ENCODE assay signal across 19 mouse cellular contexts in the genomic region with DNA sequence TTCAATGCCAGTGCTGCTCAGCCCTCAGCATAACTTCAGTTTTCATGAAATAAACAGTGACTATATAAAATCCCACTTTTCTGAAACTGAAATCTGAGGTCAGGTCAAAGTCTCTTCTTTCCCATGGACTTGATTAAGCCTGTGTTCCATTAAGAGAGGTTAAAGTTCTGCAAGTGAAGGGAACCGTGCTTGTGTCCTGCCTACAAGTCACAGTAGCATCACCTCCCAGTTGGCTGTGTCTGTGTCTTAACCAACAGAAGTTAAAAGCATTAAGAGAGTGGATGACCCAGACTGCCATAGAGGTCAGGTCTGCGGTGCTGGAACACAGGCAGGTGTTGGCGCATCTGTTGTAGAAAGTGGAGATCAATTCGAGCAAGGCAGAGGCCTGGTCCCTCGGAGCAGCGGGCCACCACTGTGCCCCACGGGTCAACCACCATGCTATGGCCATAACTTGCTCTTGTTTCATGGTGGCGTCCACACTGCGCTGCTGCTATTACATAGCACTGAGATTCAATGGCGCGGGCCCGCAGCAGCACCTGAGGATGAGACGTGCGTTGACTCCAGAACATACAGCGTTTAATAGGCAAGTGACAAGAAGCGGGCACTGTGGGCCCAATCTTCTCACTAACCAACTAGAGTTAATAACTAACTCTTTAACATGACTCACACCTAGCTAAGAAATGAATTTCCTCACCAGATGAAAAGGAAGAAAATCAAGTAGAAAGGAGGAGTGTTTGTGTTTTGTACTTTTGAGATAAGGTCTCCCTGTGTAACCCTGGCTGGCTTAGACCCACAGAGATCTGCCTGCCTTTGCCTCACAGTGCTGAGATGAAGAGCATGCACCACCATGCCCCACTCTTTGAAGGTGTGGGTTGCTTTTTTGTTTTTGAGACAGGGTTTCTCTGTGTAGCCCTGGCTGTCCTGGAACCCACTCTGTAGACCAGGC. TPM values are rescaled to one million over a fixed set of nuclear protein-coding genes. Genes with fewer than 3 reads are reported as not detected.
DNase-seq lines count a peak whose midpoint lies in the region; ATAC-seq and TF ChIP-seq lines count a peak whose summit lies in the region.
"Had no signal": no experiment of that assay in that cellular context is flagged by ENCODE, and none has a peak within 500 bp of the region (broad histone marks: within the 10 kb centered on the region; RNA-seq: fewer than 3 reads in every experiment).

No protein-coding gene starts in this region.

- H3K4me3 ChIP-seq in kidney, postnatal 0 days (replicated peaks; ENCODE audit: low read depth, low read length) = no peak overlapping the region
- H3K4me3 ChIP-seq in stomach, embryonic 16.5 days (replicated peaks; ENCODE audit: low read length) = no peak overlapping the region
- H3K4me3 ChIP-seq: embryonic facial prominence, embryonic 15.5 days; forebrain, embryonic 15.5 days; heart, embryonic 10.5 days; hindbrain, embryonic 15.5 days; limb, embryonic 15.5 days; midbrain, embryonic 10.5 days had no signal

- H3K9ac ChIP-seq in kidney, postnatal 0 days (ENCODE audit: low read depth, low read length) = no peak overlapping the region
- no peak overlapping the region for H3K9ac ChIP-seq in stomach, embryonic 16.5 days (ENCODE audit: low read length)
- H3K9ac ChIP-seq: embryonic facial prominence, embryonic 15.5 days; forebrain, embryonic 15.5 days; hindbrain, embryonic 15.5 days; limb, embryonic 15.5 days; lung, embryonic 14.5 days had no signal

- no peak for TF ChIP-seq CTCF in kidney, postnatal 0 days (IDR thresholded peaks at IDR 0.05; ENCODE audit: low read depth)

- WGBS in kidney, postnatal 0 days = 83% methylated on average over 16 of the region's 16 CpGs
- WGBS in stomach, embryonic 16.5 days = 90% methylated on average over 16 of the region's 16 CpGs

- H3K27ac ChIP-seq in kidney, postnatal 0 days = peak overlapping the region; percentile 52; the same call in 1 of the 2 replicates
- no peak overlapping the region for H3K27ac ChIP-seq in stomach, embryonic 16.5 days (ENCODE audit: low read length)
- H3K27ac ChIP-seq: embryonic facial prominence, embryonic 15.5 days; forebrain, embryonic 15.5 days; heart, embryonic 10.5 days; hindbrain, embryonic 15.5 days; limb, embryonic 15.5 days; midbrain, embryonic 10.5 days had no signal

- H3K36me3 ChIP-seq in kidney, postnatal 0 days (ENCODE audit: insufficient read depth, low read length) = peaks cover 42% of the 10 kb centered on the region
- peaks cover 11% of the 10 kb centered on the region for H3K36me3 ChIP-seq in stomach, embryonic 16.5 days (ENCODE audit: control insufficient read depth, insufficient read depth, low read length)

- peak; percentile 45 for DNase-seq in kidney, adult 11 months
- DNase-seq in kidney, postnatal 10 days = no peak
- DNase-seq in lung, postnatal 36 days = peak; percentile 21
- no peak for DNase-seq in lung, postnatal 14 days
- peak; percentile 19 for DNase-seq in kidney, postnatal 0 days (ENCODE audit: low spot score)
- no peak for DNase-seq in neural tube, embryonic 10.5 days (ENCODE audit: extremely low spot score, low spot score)
- DNase-seq in cerebellum, adult 9-11 months = no peak
- DNase-seq: adrenal gland, postnatal 14 days; cerebellum, adult 8-10 months; left cerebral cortex, postnatal 4 days; lung, embryonic 14.5 days; thymus, postnatal 36 days had no signal

- peaks cover 4% of the 10 kb centered on the region; the same call in 1 of the 2 replicates for H3K4me1 ChIP-seq in kidney, postnatal 0 days (replicated peaks; ENCODE audit: insufficient read depth, low read length)
- peaks cover 18% of the 10 kb centered on the region for H3K4me1 ChIP-seq in stomach, embryonic 16.5 days (ENCODE audit: control insufficient read depth, insufficient read depth, low read length)

- no peak overlapping the region for H3K4me2 ChIP-seq in kidney, postnatal 0 days (ENCODE audit: low read length)
- H3K4me2 ChIP-seq in stomach, embryonic 16.5 days (ENCODE audit: low read depth, low read length) = no peak overlapping the region
- H3K4me2 ChIP-seq: embryonic facial prominence, embryonic 15.5 days; forebrain, embryonic 15.5 days; hindbrain, embryonic 15.5 days; limb, embryonic 15.5 days; lung, embryonic 14.5 days had no signal

- H3K9me3 ChIP-seq in kidney, postnatal 0 days (replicated peaks; ENCODE audit: low read length) = peaks cover 5% of the 10 kb centered on the region; the same call in 1 of the 2 replicates
- peaks cover 6% of the 10 kb centered on the region; the same call in 1 of the 2 replicates for H3K9me3 ChIP-seq in stomach, embryonic 16.5 days (replicated peaks; ENCODE audit: control insufficient read depth, low read length)
- H3K9me3 ChIP-seq: embryonic facial prominence, embryonic 15.5 days; hindbrain, embryonic 15.5 days had no signal

- no peaks in the 10 kb centered on the region for H3K27me3 ChIP-seq in kidney, postnatal 0 days (ENCODE audit: insufficient read depth, low read length)
- no peaks in the 10 kb centered on the region for H3K27me3 ChIP-seq in stomach, embryonic 16.5 days (ENCODE audit: control insufficient read depth, insufficient read depth, low read length)
- H3K27me3 ChIP-seq: embryonic facial prominence, embryonic 15.5 days; forebrain, embryonic 15.5 days; hindbrain, embryonic 15.5 days; limb, embryonic 15.5 days had no signal

- 0 out of 2 replicates have a peak, but pooled peaks have one; percentile 40 for ATAC-seq in kidney, postnatal 0 days (replicated peaks; ENCODE audit: low FRiP score, low read depth)
- ATAC-seq in stomach, embryonic 16.5 days (ENCODE audit: insufficient read depth, low FRiP score) = 0 out of 2 replicates have a peak, but pooled peaks have one; percentile 25
- ATAC-seq: forebrain, embryonic 15.5 days had no signal

RNA-seq across cellular contexts. Expression of a gene that starts 2.9 kb away (rescaled TPM):
- polyA plus RNA-seq in kidney, postnatal 0 days (2015; fragmentation: Nextera tagmentation; extraction: Ambion mirVana) = 59.8 and 64.4 TPM in 2 replicates
- polyA plus RNA-seq in stomach, embryonic 16.5 days (2015; fragmentation: Nextera tagmentation; extraction: Ambion mirVana) = 49.6 and 51.3 TPM in 2 replicates

RNA-seq across cellular contexts. Expression of a gene that starts 2.9 kb away (rescaled TPM):
- 92.1 and 105 TPM in 2 replicates for polyA plus RNA-seq in kidney, postnatal 0 days (2015; fragmentation: Nextera tagmentation; extraction: Ambion mirVana)
- 81.2 and 109 TPM in 2 replicates for polyA plus RNA-seq in stomach, embryonic 16.5 days (2015; fragmentation: Nextera tagmentation; extraction: Ambion mirVana)

RNA-seq across cellular contexts. Expression of a gene that starts 13.6 kb away (rescaled TPM):
- 43.9 and 46.0 TPM in 2 replicates for polyA plus RNA-seq in kidney, postnatal 0 days (2015; fragmentation: Nextera tagmentation; extraction: Ambion mirVana)
- 48.0 and 54.7 TPM in 2 replicates for polyA plus RNA-seq in stomach, embryonic 16.5 days (2015; fragmentation: Nextera tagmentation; extraction: Ambion mirVana)

RNA-seq across cellular contexts. Expression of a gene that starts 18.1 kb away (rescaled TPM):
- polyA plus RNA-seq in kidney, postnatal 0 days (2015; fragmentation: Nextera tagmentation; extraction: Ambion mirVana) = 5.7 and 6.4 TPM in 2 replicates
- polyA plus RNA-seq in stomach, embryonic 16.5 days (2015; fragmentation: Nextera tagmentation; extraction: Ambion mirVana) = 0.76 and 1.3 TPM in 2 replicates

RNA-seq across cellular contexts. Expression of a gene that starts 27.4 kb away (rescaled TPM):
- 3.7 and 3.8 TPM in 2 replicates for polyA plus RNA-seq in kidney, postnatal 0 days (2015; fragmentation: Nextera tagmentation; extraction: Ambion mirVana)
- 42.8 and 62.7 TPM in 2 replicates for polyA plus RNA-seq in stomach, embryonic 16.5 days (2015; fragmentation: Nextera tagmentation; extraction: Ambion mirVana)

Comparison
In these comparisons a context has a peak if more than half of its experiments do, and no peak if none do; other contexts are left out.
1. DNase-seq: peak in kidney, adult 11 months (single experiment), lung, postnatal 36 days (single experiment) and kidney, postnatal 0 days (single experiment); none in kidney, postnatal 10 days (single experiment), lung, postnatal 14 days (single experiment), neural tube, embryonic 10.5 days (single experiment) and cerebellum, adult 9-11 months (single experiment).